Mouse (Mus musculus) heart, postnatal 0 days (tissue): Measurements from ENCODE around the gene Rrnad1. TPM values are rescaled to one million over a fixed set of nuclear protein-coding genes. Genes with fewer than 3 reads are reported as not detected.

ENCODE experiments used
- ATAC-seq: fragments of 200-750 bp; cut with Nextera tagmentation; 2 replicates; pipeline ENCODE4 v1.8.0; 2017; ENCODE audit warnings: low read depth, moderate number of reproducible peaks, moderate library complexity; ENCODE audit not compliant: insufficient read depth
- DNase-seq: peaks from one replicate; pipeline ENCODE4 v3.0.0-alpha.2; 2016; ENCODE audit warnings: low spot score
- H3K27ac ChIP-seq: fragments of 300-500 bp; sonication (generic); 2 replicates; pipeline ENCODE4 v1.5.1; 2014; ENCODE audit warnings: low read depth, mild to moderate bottlenecking
- H3K27me3 ChIP-seq: fragments of 300-500 bp; sonication (generic); 2 replicates; pipeline ENCODE4 v1.6.1; 2014; ENCODE audit warnings: low read length, mixed read lengths; ENCODE audit not compliant: control insufficient read depth, insufficient read depth
- H3K36me3 ChIP-seq: fragments of 300-500 bp; sonication (generic); replicated peaks from 2 replicates; pipeline ENCODE4 v1.6.1; 2014; ENCODE audit warnings: low read length, mixed read lengths; ENCODE audit not compliant: control insufficient read depth, insufficient read depth
- H3K4me1 ChIP-seq: fragments of 300-500 bp; sonication (generic); 2 replicates; pipeline ENCODE4 v1.6.1; 2014; ENCODE audit warnings: antibody characterized with exemption; ENCODE audit not compliant: control insufficient read depth, insufficient read depth
- H3K4me2 ChIP-seq: fragments of 300-500 bp; sonication (generic); 2 replicates; pipeline ENCODE4 v1.6.1; 2014; ENCODE audit warnings: low read depth, mild to moderate bottlenecking, low read length, moderate library complexity
- H3K4me3 ChIP-seq: fragments of 300-500 bp; sonication (generic); 2 replicates; pipeline ENCODE4 v1.5.1; 2014; ENCODE audit warnings: low read depth, low read length
- H3K9ac ChIP-seq: fragments of 300-500 bp; sonication (generic); replicated peaks from 2 replicates; pipeline ENCODE4 v1.6.1; 2014; ENCODE audit warnings: low read depth, low read length, mixed read lengths
- H3K9me3 ChIP-seq: fragments of 300-500 bp; sonication (generic); replicated peaks from 2 replicates; pipeline ENCODE4 v1.6.1; 2016; ENCODE audit warnings: low read length; ENCODE audit not compliant: control insufficient read depth
- CTCF ChIP-seq: IDR thresholded peaks from 2 replicates; pipeline ENCODE4 v1.5.1; 2016; ENCODE audit warnings: antibody characterized with exemption, control low read depth, low read depth
- EP300 ChIP-seq: IDR thresholded peaks from 2 replicates; pipeline ENCODE4 v1.6.1; 2016; ENCODE audit warnings: antibody characterized with exemption, low read depth
- WGBS: fragments of 180-500 bp; shearing (Covaris S2); extraction: QIAGEN DNeasy Blood & Tissue Kit; methylation state at CpG from one replicate; pipeline ENCODE4 v1.1.7; 2014; 5-methylcytosine and 5-hydroxymethylcytosine counted together
- polyA plus RNA-seq: library from polyadenylated mRNA; unstranded; fragments of >200 nt; fragmentation: Nextera tagmentation; extraction: Ambion mirVana; gene quantifications from 2 replicates; pipeline ENCODE4 v1.2.1, GENCODE M21; 2015
- total RNA-seq: library from RNA; depleted of rRNA; stranded (reverse); fragments of >200 nt; gene quantifications from 2 replicates; pipeline ENCODE4 v1.2.3, GENCODE M21; 2014; ENCODE audit warnings: low replicate concordance

Gene Rrnad1
- total and polyA plus RNA-seq, 2 experiments from 2014 or later: 8.0 to 56.8 TPM

GRCm38 (mm10) chr3:87972776-87973175 is 42.3 kb upstream of the Rrnad1 start:
- Histone ChIP-seq H3K36me3 (no peaks in the 10 kb centered on the region), H3K4me2 (peak overlapping the region; percentile 73), H3K27ac (peak overlapping the region; percentile 6; the same call in 1 of the 2 replicates), H3K9me3 (no peaks in the 10 kb centered on the region), H3K4me3 (peak overlapping the region; percentile 59), H3K9ac (peak overlapping the region; percentile 66; the same call in 1 of the 2 replicates), H3K27me3 (peaks cover 32% of the 10 kb centered on the region), H3K4me1 (0 out of 2 replicates have a peak, but pooled peaks cover 11% of the 10 kb centered on the region)
- TF ChIP-seq EP300 (no peak), CTCF (no peak)
- DNase-seq: no peak
- 45% methylated on average over 5 of the region's 5 CpGs for WGBS
- no peak for ATAC-seq

- 40% methylated on average over 8 of the region's 8 CpGs for WGBS
Observed at GRCm38 (mm10) chr3:87972203-87972664, 41.7 kb upstream of the Rrnad1 start.

GRCm38 (mm10) chr3:87971489-87972202 is 41.1 kb upstream of the Rrnad1 start:
- WGBS: 2% methylated on average over 59 of the region's 60 CpGs
- H3K9ac ChIP-seq: peak overlapping the region; percentile 66
- H3K36me3 ChIP-seq: no peaks in the 10 kb centered on the region
- H3K4me3 ChIP-seq: peak overlapping the region; percentile 59
- peak overlapping the region; percentile 44 for H3K27ac ChIP-seq
- 0 out of 2 replicates have a peak, but pooled peaks have one; percentile 8 for ATAC-seq
- no peak for DNase-seq
- H3K9me3 ChIP-seq: no peaks in the 10 kb centered on the region
- TF ChIP-seq CTCF (no peak), EP300 (no peak)
- H3K4me2 ChIP-seq: peak overlapping the region; percentile 73
- H3K27me3 ChIP-seq: peaks cover 32% of the 10 kb centered on the region
- 0 out of 2 replicates have a peak, but pooled peaks cover 11% of the 10 kb centered on the region for H3K4me1 ChIP-seq

More at GRCm38 (mm10) chr3:87972203-87972664, 41.7 kb upstream of the Rrnad1 start:
- DNase-seq: no peak
- Histone ChIP-seq H3K9me3 (no peaks in the 10 kb centered on the region), H3K27ac (peak overlapping the region; percentile 6; the same call in 1 of the 2 replicates), H3K9ac (peak overlapping the region; percentile 66), H3K4me1 (0 out of 2 replicates have a peak, but pooled peaks cover 11% of the 10 kb centered on the region), H3K4me3 (peak overlapping the region; percentile 59), H3K4me2 (peak overlapping the region; percentile 73), H3K27me3 (peaks cover 32% of the 10 kb centered on the region), H3K36me3 (no peaks in the 10 kb centered on the region)
- TF ChIP-seq EP300 (no peak), CTCF (no peak)
- no peak for ATAC-seq

- peak within 1 kb of the TSS; percentile 73 for H3K4me2 ChIP-seq
- H3K27ac ChIP-seq: peak within 1 kb of the TSS; percentile 44
- 0 out of 2 replicates have a peak, but pooled peaks cover 11% of the 10 kb centered on the region for H3K4me1 ChIP-seq
- TF ChIP-seq EP300 (no peak), CTCF (no peak)
- peaks cover 32% of the 10 kb centered on the region for H3K27me3 ChIP-seq
- WGBS: under 1% methylated on average over 42 of the region's 44 CpGs
- peak; percentile 52; the same call in 1 of the 2 replicates for ATAC-seq
- H3K9ac ChIP-seq: peak within 1 kb of the TSS; percentile 66
- H3K36me3 ChIP-seq: no peaks in the 10 kb centered on the region
- H3K9me3 ChIP-seq: no peaks in the 10 kb centered on the region
- peak; percentile 76 for DNase-seq
- peak within 1 kb of the TSS; percentile 59 for H3K4me3 ChIP-seq
Observed at GRCm38 (mm10) chr3:87970939-87971488, 40.5 kb upstream of the Rrnad1 start, which contains the start of gene Nes. TSS of gene Nes (plus strand) at chr3:87971078.

GRCm38 (mm10) chr3:87970184-87970938 is 39.8 kb upstream of the Rrnad1 start:
- no peak for ATAC-seq
- TF ChIP-seq EP300: no peak
- peak; percentile 75 for TF ChIP-seq CTCF
- Histone ChIP-seq H3K4me1 (0 out of 2 replicates have a peak, but pooled peaks cover 11% of the 10 kb centered on the region), H3K4me2 (peak overlapping the region; percentile 73), H3K4me3 (peak overlapping the region; percentile 59), H3K27ac (0 out of 2 replicates have a peak overlapping the region, but pooled peaks have one; percentile 4), H3K9me3 (no peaks in the 10 kb centered on the region), H3K27me3 (peaks cover 32% of the 10 kb centered on the region), H3K36me3 (no peaks in the 10 kb centered on the region), H3K9ac (peak overlapping the region; percentile 66)
- peak; percentile 49 for DNase-seq
- WGBS: 2% methylated on average over 21 of the region's 21 CpGs
